Mouse (Mus musculus) c-Kit-positive CD71-positive TER-119-positive erythroid progenitor cells, embryonic 14.5 days (primary cell): ENCODE measurements around the gene Olfr154.
"Not testable (repeated sequence)": the region's sequence is repeated elsewhere in the genome, so short reads cannot be mapped to it uniquely, and the experiment has no call there.

Source experiments
- DNase-seq: peaks from one replicate; pipeline ENCODE4 v3.0.0-alpha.2; 2013; ENCODE audit warnings: low spot score

Gene Olfr154

GRCm38 (mm10) chr2:85664355-85664754 lies at the start of gene Olfr154:
Olfr154 (minus strand) TSS chr2:85664455.
- DNase-seq = not testable (repeated sequence)

- no peak for DNase-seq
Observed at GRCm38 (mm10) chr2:85711159-85711558, 46.9 kb upstream of the Olfr154 start.

GRCm38 (mm10) chr2:85710680-85711079 lies 46.4 kb upstream of the Olfr154 start:
- DNase-seq = not testable (repeated sequence)

- DNase-seq = no peak
Observed at GRCm38 (mm10) chr2:85689131-85689530, 24.9 kb upstream of the Olfr154 start, which contains the start of gene Olfr1008. Olfr1008 (plus strand) TSS chr2:85689431.

GRCm38 (mm10) chr2:85678667-85679066 lies 14.4 kb upstream of the Olfr154 start, which contains the start of gene Olfr1006:
Olfr1006 (minus strand) TSS chr2:85678767.
- DNase-seq = no peak

- no peak for DNase-seq
Observed at GRCm38 (mm10) chr2:85650604-85651003, 13.7 kb downstream of the Olfr154 start, which contains the start of gene Olfr1002. Olfr1002 (minus strand) TSS chr2:85650704.
